Comparison of ENCODE assay signal across 8 mouse cellular contexts in the genomic region with DNA sequence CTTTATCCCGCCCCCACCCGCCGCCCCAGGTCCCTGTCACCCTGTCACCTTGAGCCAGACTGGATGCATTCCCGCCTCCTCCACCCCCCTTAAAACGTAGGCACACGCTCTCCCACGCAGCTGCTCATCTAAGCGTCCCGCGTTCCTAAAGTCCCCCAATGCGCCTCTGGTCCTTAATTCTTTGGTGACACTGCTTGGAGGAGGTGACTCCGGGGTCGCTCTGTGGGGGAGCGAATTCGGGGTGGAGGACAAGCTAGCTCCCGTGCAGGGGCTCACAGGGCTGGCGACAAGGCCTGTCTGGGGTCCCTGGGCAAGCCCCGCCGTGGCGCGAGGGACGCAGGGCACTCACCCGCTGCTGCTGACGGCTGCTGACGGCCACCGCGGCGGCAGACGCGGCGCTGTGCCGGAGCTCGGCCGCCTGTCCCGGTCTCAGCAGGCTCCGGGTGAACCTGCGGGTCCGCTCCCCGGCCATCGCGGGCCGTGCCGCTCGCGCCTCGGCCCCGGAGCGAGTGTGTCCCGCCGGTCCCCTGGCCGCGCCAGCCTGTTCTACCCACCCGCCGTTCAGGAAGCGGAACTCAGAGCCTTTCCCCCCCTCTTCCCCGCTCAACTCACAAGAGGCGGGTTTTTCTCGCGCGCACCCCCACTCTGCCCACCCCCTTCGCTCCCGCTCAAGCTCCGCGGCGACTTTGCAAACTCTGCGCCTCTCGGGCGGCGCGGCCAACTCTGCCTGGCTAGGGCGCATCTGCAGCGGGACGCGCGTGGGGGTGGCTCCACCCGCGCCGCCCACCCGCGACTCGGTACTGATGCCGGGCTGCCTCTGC. TPM values are rescaled to one million over a fixed set of nuclear protein-coding genes. Genes with fewer than 3 reads are reported as not detected.
DNase-seq lines count a peak whose midpoint lies in the region; ATAC-seq and TF ChIP-seq lines count a peak whose summit lies in the region.

A gene (minus strand): TSS at position 551 of the 821 bp plus-strand sequence.

- no peak for TF ChIP-seq CTCF in liver, postnatal 0 days (IDR thresholded peaks at IDR 0.05; ENCODE audit: low read depth)
- peak; percentile 57; the same call in 1 of the 2 replicates for TF ChIP-seq CTCF in thymus, adult 2 months (IDR thresholded peaks at IDR 0.05; ENCODE audit: borderline replicate concordance, control insufficient read depth, extremely low read depth, insufficient read depth, low read length, poor library complexity)

- peak; percentile 72 for TF ChIP-seq POLR2A in thymus, adult 2 months (IDR thresholded peaks at IDR 0.05; ENCODE audit: control insufficient read depth, extremely low read depth, insufficient read depth, low read length, poor library complexity)

- H3K9ac ChIP-seq in embryonic facial prominence, embryonic 15.5 days, result peak within 1 kb of the TSS; percentile 44
- peak within 1 kb of the TSS; percentile 67 for H3K9ac ChIP-seq in heart, embryonic 15.5 days
- H3K9ac ChIP-seq in liver, postnatal 0 days (replicated peaks), result peak within 1 kb of the TSS; percentile 65
- peak within 1 kb of the TSS; percentile 75 for H3K9ac ChIP-seq in neural tube, embryonic 13.5 days

- peak; percentile 77 for ATAC-seq in embryonic facial prominence, embryonic 15.5 days (ENCODE audit: insufficient number of reproducible peaks, low FRiP score, low TSS enrichment, low read depth)
- ATAC-seq in heart, embryonic 15.5 days (replicated peaks; ENCODE audit: insufficient number of reproducible peaks, insufficient read depth, low FRiP score, low read depth), result peak; percentile 69
- ATAC-seq in liver, postnatal 0 days, result peak; percentile 55
- ATAC-seq in neural tube, embryonic 13.5 days (ENCODE audit: low read depth), result peak; percentile 81

- H3K27me3 ChIP-seq in embryonic facial prominence, embryonic 15.5 days, result peaks cover 6% of the 10 kb centered on the region; the same call in 1 of the 2 replicates
- no peaks in the 10 kb centered on the region for H3K27me3 ChIP-seq in heart, embryonic 15.5 days
- H3K27me3 ChIP-seq in liver, postnatal 0 days (ENCODE audit: insufficient read depth, low read length), result peaks cover 10% of the 10 kb centered on the region; the same call in 1 of the 2 replicates
- H3K27me3 ChIP-seq in neural tube, embryonic 13.5 days, result peaks cover 33% of the 10 kb centered on the region
- H3K27me3 ChIP-seq in thymus, adult 2 months (ENCODE audit: control insufficient read depth, insufficient read depth, low read length), result no peaks in the 10 kb centered on the region

- no peak within 1 kb of the TSS for H3K27ac ChIP-seq in embryonic facial prominence, embryonic 15.5 days (replicated peaks)
- H3K27ac ChIP-seq in heart, embryonic 15.5 days, result 0 out of 2 replicates have a peak within 1 kb of the TSS, but pooled peaks have one; percentile 20
- H3K27ac ChIP-seq in liver, postnatal 0 days (ENCODE audit: low read depth), result peak within 1 kb of the TSS; percentile 48
- no peak within 1 kb of the TSS for H3K27ac ChIP-seq in neural tube, embryonic 13.5 days (replicated peaks)
- peak within 1 kb of the TSS; percentile 78; the same call in 1 of the 2 replicates for H3K27ac ChIP-seq in thymus, adult 2 months (ENCODE audit: control insufficient read depth, insufficient read depth, low read length)

- H3K4me1 ChIP-seq in embryonic facial prominence, embryonic 15.5 days, result peaks cover 18% of the 10 kb centered on the region
- peaks cover 18% of the 10 kb centered on the region for H3K4me1 ChIP-seq in heart, embryonic 15.5 days (replicated peaks)
- H3K4me1 ChIP-seq in liver, postnatal 0 days (ENCODE audit: insufficient read depth), result 0 out of 2 replicates have a peak, but pooled peaks cover 2% of the 10 kb centered on the region
- H3K4me1 ChIP-seq in neural tube, embryonic 13.5 days (replicated peaks), result peaks cover 21% of the 10 kb centered on the region
- H3K4me1 ChIP-seq in thymus, adult 2 months (replicated peaks; ENCODE audit: control insufficient read depth, insufficient read depth, low read length), result peaks cover 12% of the 10 kb centered on the region

- under 1% methylated on average over 79 of the region's 82 CpGs for WGBS in embryonic facial prominence, embryonic 15.5 days
- under 1% methylated on average over 82 of the region's 82 CpGs for WGBS in heart, embryonic 15.5 days
- 2% methylated on average over 64 of the region's 82 CpGs for WGBS in liver, postnatal 0 days (ENCODE audit: insufficient replicate concordance)
- WGBS in neural tube, embryonic 13.5 days, result under 1% methylated on average over 74 of the region's 82 CpGs
- WGBS in thymus, adult 2 months, result under 1% methylated on average over 80 of the region's 82 CpGs

- no peak for TF ChIP-seq EP300 in liver, postnatal 0 days (IDR thresholded peaks at IDR 0.05; ENCODE audit: low read depth)

- H3K36me3 ChIP-seq in embryonic facial prominence, embryonic 15.5 days, result no peaks in the 10 kb centered on the region
- no peaks in the 10 kb centered on the region for H3K36me3 ChIP-seq in heart, embryonic 15.5 days
- H3K36me3 ChIP-seq in liver, postnatal 0 days (replicated peaks; ENCODE audit: insufficient read depth, low read length), result no peaks in the 10 kb centered on the region
- no peaks in the 10 kb centered on the region for H3K36me3 ChIP-seq in neural tube, embryonic 13.5 days
- no peaks in the 10 kb centered on the region for H3K36me3 ChIP-seq in thymus, adult 2 months (ENCODE audit: control insufficient read depth, insufficient read depth, low read length)

- peak within 1 kb of the TSS; percentile 90 for H3K4me2 ChIP-seq in embryonic facial prominence, embryonic 15.5 days (replicated peaks)
- H3K4me2 ChIP-seq in heart, embryonic 15.5 days, result peak within 1 kb of the TSS; percentile 95
- H3K4me2 ChIP-seq in liver, postnatal 0 days (ENCODE audit: low read depth, low read length), result peak within 1 kb of the TSS; percentile 82
- H3K4me2 ChIP-seq in neural tube, embryonic 13.5 days, result peak within 1 kb of the TSS; percentile 95

- no peaks in the 10 kb centered on the region for H3K9me3 ChIP-seq in embryonic facial prominence, embryonic 15.5 days (replicated peaks)
- H3K9me3 ChIP-seq in heart, embryonic 15.5 days (replicated peaks), result no peaks in the 10 kb centered on the region
- H3K9me3 ChIP-seq in liver, postnatal 0 days (ENCODE audit: low read length), result no peaks in the 10 kb centered on the region
- peaks cover 1% of the 10 kb centered on the region; the same call in 1 of the 2 replicates for H3K9me3 ChIP-seq in neural tube, embryonic 13.5 days

- DNase-seq in 416B (ENCODE audit: low read depth), result peak; percentile 50
- peak; percentile 22 to 33 for DNase-seq in adrenal gland, adult 18-20 months (ENCODE audit: low spot score in 2 of 2)
- peak; percentile 66 to 72 for DNase-seq in kidney, postnatal 4 days
- DNase-seq in liver, postnatal 0 days, result peak; percentile 56
- DNase-seq in thymus, adult 2 months, result peak; percentile 85

- H3K4me3 ChIP-seq in embryonic facial prominence, embryonic 15.5 days (replicated peaks), result peak within 1 kb of the TSS; percentile 64
- peak within 1 kb of the TSS; percentile 75 for H3K4me3 ChIP-seq in heart, embryonic 15.5 days
- peak within 1 kb of the TSS; percentile 64 for H3K4me3 ChIP-seq in liver, postnatal 0 days (ENCODE audit: low read depth, low read length)
- peak within 1 kb of the TSS; percentile 66 for H3K4me3 ChIP-seq in neural tube, embryonic 13.5 days
- peak within 1 kb of the TSS; percentile 78 for H3K4me3 ChIP-seq in thymus, adult 2 months (ENCODE audit: control insufficient read depth, insufficient read depth, low read length)

RNA-seq across cellular contexts. Expression of the gene that starts here (rescaled TPM):
- 10 to 100 TPM; 21.6 to 25.0 TPM for total RNA-seq in adrenal gland, adult 18-20 months (2021)
- polyA plus RNA-seq in embryonic facial prominence, embryonic 15.5 days (2015; fragmentation: Nextera tagmentation; extraction: Ambion mirVana), result 6.3 and 7.1 TPM in 2 replicates
- 2.5 and 6.4 TPM in 2 replicates for polyA plus RNA-seq in heart, embryonic 15.5 days (2015; fragmentation: Nextera tagmentation; extraction: Ambion mirVana)
- 2.5 and 3.3 TPM in 2 replicates for polyA plus RNA-seq in liver, postnatal 0 days (2015; fragmentation: Nextera tagmentation; extraction: Ambion mirVana)
- polyA plus RNA-seq in neural tube, embryonic 13.5 days (2015; fragmentation: Nextera tagmentation; extraction: Ambion mirVana), result 3.7 and 5.0 TPM in 2 replicates
- 32.3 and 36.5 TPM in 2 replicates for polyA plus RNA-seq in thymus, adult 2 months (2012; rRNA removed)

Comparison
In these comparisons a context has a peak if more than half of its experiments do, and no peak if none do; other contexts are left out.
1. DNase-seq: peak in every context shown above with its lines; median percentile 85 in thymus, adult 2 months; 69 in kidney, postnatal 4 days; 56 in liver, postnatal 0 days; 50 in 416B; 28 in adrenal gland, adult 18-20 months.
2. H3K27ac ChIP-seq: peak in heart, embryonic 15.5 days (single experiment), liver, postnatal 0 days (single experiment) and thymus, adult 2 months (single experiment); none in embryonic facial prominence, embryonic 15.5 days (single experiment) and neural tube, embryonic 13.5 days (single experiment).
3. Peak in every context shown above with its lines, with median percentiles within 50 percentile points of each other: ATAC-seq, H3K4me2 ChIP-seq, H3K4me3 ChIP-seq and H3K9ac ChIP-seq.